Mouse (Mus musculus) lung, embryonic 16.5 days (tissue): ENCODE measurements at regions not wholly inside any gene's neighbourhood (a gene's known extent, or its start where the extent isn't known, plus 50 kb on each side); places are given as distances from the start of the nearest gene placed in this dataset.
"Not testable (repeated sequence)": the region's sequence is repeated elsewhere in the genome, so short reads cannot be mapped to it uniquely, and the experiment has no call there.

ENCODE experiments used
- ATAC-seq: fragments of 200-750 bp; cut with Nextera tagmentation; 2 replicates; pipeline ENCODE4 v1.8.0; 2017; ENCODE audit warnings: low read depth, mild to moderate bottlenecking, moderate library complexity
- H3K27ac ChIP-seq: fragments of 300-500 bp; sonication (generic); 2 replicates; pipeline ENCODE4 v1.5.1; 2014; ENCODE audit warnings: mild to moderate bottlenecking, control low read depth, low read length
- H3K27me3 ChIP-seq: fragments of 300-500 bp; sonication (generic); 2 replicates; pipeline ENCODE4 v1.6.1; 2014; ENCODE audit warnings: low read depth, low read length, mixed read lengths; ENCODE audit not compliant: control insufficient read depth, insufficient read depth
- H3K36me3 ChIP-seq: fragments of 300-500 bp; sonication (generic); 2 replicates; pipeline ENCODE4 v1.6.1; 2014; ENCODE audit warnings: low read length; ENCODE audit not compliant: control insufficient read depth, insufficient read depth
- H3K4me1 ChIP-seq: fragments of 300-500 bp; sonication (generic); replicated peaks from 2 replicates; pipeline ENCODE4 v1.6.1; 2014; ENCODE audit warnings: low read length, mixed read lengths; ENCODE audit not compliant: control insufficient read depth, insufficient read depth
- H3K4me2 ChIP-seq: fragments of 300-500 bp; sonication (generic); 2 replicates; pipeline ENCODE4 v1.6.1; 2014; ENCODE audit warnings: low read depth, low read length, control low read depth
- H3K4me3 ChIP-seq: fragments of 300-500 bp; sonication (generic); 2 replicates; pipeline ENCODE4 v1.5.1; 2014; ENCODE audit warnings: mild to moderate bottlenecking, low read length, control low read depth
- H3K9ac ChIP-seq: fragments of 300-500 bp; sonication (generic); 2 replicates; pipeline ENCODE4 v1.6.1; 2014; ENCODE audit warnings: low read length, control low read depth
- H3K9me3 ChIP-seq: fragments of 300-500 bp; sonication (generic); 2 replicates; pipeline ENCODE4 v1.6.1; 2016; ENCODE audit warnings: low read length; ENCODE audit not compliant: control insufficient read depth
- WGBS: fragments of 180-500 bp; shearing (Covaris S2); extraction: QIAGEN DNeasy Blood & Tissue Kit; methylation state at CpG from one replicate; pipeline ENCODE4 v1.1.7; 2014; 5-methylcytosine and 5-hydroxymethylcytosine counted together

DNA sequence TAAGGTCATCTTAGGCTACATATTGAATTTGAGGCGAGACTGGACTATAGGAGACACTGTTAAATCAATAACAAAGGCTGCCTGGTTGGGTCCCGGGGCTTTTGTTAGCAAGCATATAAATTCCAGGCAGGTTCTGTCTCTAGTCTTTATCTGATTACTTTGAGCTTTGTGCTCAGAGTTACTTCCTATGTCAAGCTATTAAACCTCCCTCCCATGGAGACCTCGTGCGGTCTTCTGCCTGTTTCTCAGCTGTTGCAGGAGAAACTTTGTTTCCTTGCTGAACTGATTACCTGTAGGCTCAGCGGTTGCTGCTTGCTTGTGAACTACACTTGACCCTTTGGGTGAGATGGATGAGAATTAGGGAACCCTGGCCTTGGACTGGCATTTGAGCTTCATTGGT lies 210.5 kb upstream of the Btg1 start:
- Histone ChIP-seq H3K27ac (no peak overlapping the region), H3K4me2 (no peak overlapping the region), H3K9ac (no peak overlapping the region), H3K4me3 (no peak overlapping the region), H3K36me3 (no peaks in the 10 kb centered on the region), H3K9me3 (no peaks in the 10 kb centered on the region), H3K4me1 (no peaks in the 10 kb centered on the region), H3K27me3 (no peaks in the 10 kb centered on the region)
- no peak for ATAC-seq
- 72% methylated on average over 5 of the region's 5 CpGs for WGBS

DNA sequence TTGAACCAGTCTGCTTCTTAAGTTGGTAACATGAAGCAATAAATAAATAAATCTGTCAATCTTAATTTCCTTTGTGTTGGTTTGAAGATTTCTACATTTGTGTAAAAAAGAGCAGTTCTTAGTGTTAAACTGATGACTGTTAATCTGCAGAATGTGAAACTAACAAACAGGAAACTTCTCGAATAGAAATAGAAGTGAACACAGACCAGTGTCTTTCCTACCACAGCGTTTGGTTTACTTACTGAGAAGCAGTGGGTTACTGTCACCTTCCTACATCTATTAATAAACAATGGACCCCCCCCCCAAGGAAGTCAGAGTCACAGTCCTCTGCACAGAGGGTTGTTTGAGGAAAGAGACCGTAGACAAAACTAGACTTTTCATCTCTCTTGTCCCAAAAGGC lies 209.0 kb upstream of the Btg1 start:
- 63% methylated on average over 3 of the region's 3 CpGs for WGBS
- H3K9me3 ChIP-seq = no peaks in the 10 kb centered on the region

DNA sequence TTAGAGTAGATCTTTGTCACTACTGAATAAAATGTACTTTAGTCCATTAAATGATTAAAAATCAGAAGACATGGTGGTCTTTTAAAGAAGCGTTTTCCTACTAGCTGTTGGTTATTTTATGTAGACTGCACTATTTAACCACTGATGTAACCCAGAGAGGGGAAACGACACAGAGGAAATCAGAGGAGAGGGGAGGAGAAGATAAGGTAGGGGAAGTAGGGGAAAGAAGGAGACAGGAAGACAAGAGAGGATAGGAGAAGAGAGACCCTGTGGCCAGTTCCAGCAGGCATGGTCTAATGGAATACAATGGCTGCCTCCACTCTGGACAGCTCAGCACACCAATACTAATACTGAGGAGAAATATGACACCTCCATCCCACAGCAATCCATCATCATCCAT lies 208.6 kb upstream of the Btg1 start:
- 43% methylated on average over 2 of the region's 2 CpGs for WGBS
- ATAC-seq = no peak
- H3K4me3 ChIP-seq = no peak overlapping the region

More for the DNA sequence above, 209.0 kb upstream of the Btg1 start:
- Histone ChIP-seq H3K36me3 (no peaks in the 10 kb centered on the region), H3K4me1 (no peaks in the 10 kb centered on the region), H3K4me2 (no peak overlapping the region), H3K9ac (no peak overlapping the region), H3K27ac (no peak overlapping the region), H3K4me3 (no peak overlapping the region), H3K27me3 (no peaks in the 10 kb centered on the region)
- ATAC-seq = no peak

DNA sequence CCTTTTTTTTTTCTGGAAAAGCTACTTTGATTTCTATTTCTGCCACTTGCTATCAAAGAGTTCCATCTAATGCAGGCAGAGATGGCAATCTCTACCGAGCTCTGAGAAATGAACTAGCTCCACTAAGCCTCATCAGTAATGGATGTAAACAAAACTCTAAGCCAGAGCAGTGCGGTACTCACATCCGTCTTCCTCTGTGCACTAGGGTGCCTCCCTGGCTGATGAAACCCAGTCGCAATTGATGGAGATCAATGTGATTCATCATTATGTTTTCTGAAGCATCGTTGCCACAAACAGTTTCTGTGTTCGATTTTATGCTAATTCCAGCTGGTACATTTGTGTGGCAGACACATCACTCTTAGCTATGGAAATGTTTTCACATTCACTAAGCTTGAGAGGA lies 206.8 kb upstream of the Btg1 start:
- H3K4me1 ChIP-seq = no peaks in the 10 kb centered on the region
- ATAC-seq = no peak
- no peaks in the 10 kb centered on the region for H3K27me3 ChIP-seq
- 74% methylated on average over 6 of the region's 6 CpGs for WGBS
- H3K36me3 ChIP-seq = no peaks in the 10 kb centered on the region
- no peak overlapping the region for H3K4me2 ChIP-seq
- no peak overlapping the region for H3K4me3 ChIP-seq
- no peak overlapping the region for H3K27ac ChIP-seq
- no peak overlapping the region for H3K9ac ChIP-seq
- no peaks in the 10 kb centered on the region for H3K9me3 ChIP-seq

More for the DNA sequence above, 208.6 kb upstream of the Btg1 start:
- Histone ChIP-seq H3K9ac (no peak overlapping the region), H3K4me2 (no peak overlapping the region), H3K36me3 (no peaks in the 10 kb centered on the region), H3K4me1 (no peaks in the 10 kb centered on the region), H3K27ac (no peak overlapping the region), H3K27me3 (no peaks in the 10 kb centered on the region), H3K9me3 (no peaks in the 10 kb centered on the region)

DNA sequence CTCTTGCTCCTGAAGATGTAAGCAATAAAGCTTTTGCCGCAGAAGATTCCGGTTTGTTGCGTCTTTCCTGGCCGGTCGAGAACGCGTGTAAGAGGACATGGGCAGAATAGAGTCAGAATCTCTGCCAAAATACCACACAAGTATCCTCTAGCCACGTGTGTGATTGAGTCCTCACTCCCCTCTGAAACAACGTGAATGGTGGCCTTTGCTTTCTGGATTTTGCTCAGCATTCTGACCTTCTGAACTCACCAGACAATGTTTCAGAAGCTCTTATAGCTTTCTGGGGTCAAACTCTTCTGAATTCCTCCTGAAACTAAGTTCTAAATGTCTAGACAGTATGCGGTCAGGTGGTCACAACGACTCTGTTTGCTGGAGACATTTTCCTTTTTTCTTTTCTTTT lies 202.0 kb upstream of the Btg1 start:
- Histone ChIP-seq H3K27ac (no peak overlapping the region), H3K9ac (no peak overlapping the region), H3K4me1 (no peaks in the 10 kb centered on the region), H3K4me2 (no peak overlapping the region), H3K36me3 (no peaks in the 10 kb centered on the region), H3K9me3 (no peaks in the 10 kb centered on the region), H3K27me3 (no peaks in the 10 kb centered on the region), H3K4me3 (no peak overlapping the region)
- no peak for ATAC-seq
- WGBS = 88% methylated on average over 11 of the region's 11 CpGs

DNA sequence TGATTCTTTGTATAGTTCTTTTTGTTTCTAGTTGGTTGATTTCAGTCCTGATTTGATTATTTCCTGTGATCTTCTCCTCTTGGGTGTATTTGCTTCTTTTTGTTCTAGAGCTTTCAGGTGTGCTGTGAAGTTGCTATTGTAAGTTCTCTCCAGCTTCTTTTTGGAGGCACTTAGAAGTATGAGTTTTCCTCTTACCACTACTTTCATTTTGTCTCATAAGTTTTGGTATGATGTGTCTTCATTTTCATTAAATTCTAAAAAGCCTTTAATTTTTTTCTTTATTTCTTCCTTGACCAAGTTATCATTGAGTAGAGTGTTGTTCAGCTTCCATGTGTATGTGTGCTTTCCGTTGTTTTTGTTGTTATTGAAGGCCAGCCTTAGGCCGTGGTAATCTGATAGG lies 195.3 kb upstream of the Btg1 start:
- H3K4me1 ChIP-seq, H3K4me2 ChIP-seq, H3K36me3 ChIP-seq, H3K27me3 ChIP-seq, H3K4me3 ChIP-seq, H3K27ac ChIP-seq, H3K9ac ChIP-seq, H3K9me3 ChIP-seq, ATAC-seq: not testable (repeated sequence)
- WGBS = 81% methylated on average over 2 of the region's 2 CpGs

DNA sequence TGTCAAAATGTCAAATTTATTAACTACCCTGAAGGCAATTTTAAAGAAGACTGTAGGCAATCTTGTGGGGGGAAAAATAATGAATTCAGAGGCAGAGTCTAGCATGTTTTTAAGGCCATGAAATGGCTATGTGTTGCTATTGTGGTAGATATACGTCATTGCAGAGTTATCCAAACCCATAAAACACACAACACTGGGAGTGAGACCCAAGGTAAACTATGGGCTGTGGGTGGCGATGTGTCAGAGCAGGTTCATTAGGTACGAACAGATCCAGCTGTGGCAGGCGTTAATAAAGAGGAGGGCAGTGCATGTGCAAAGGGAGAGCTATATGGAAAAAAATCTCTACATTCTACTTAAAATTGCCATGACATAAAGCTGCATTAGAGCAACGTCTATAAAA lies 189.4 kb upstream of the Btg1 start:
- H3K27ac ChIP-seq = no peak overlapping the region
- no peak overlapping the region for H3K4me3 ChIP-seq
- no peaks in the 10 kb centered on the region for H3K4me1 ChIP-seq
- H3K36me3 ChIP-seq = no peaks in the 10 kb centered on the region
- H3K9me3 ChIP-seq = no peaks in the 10 kb centered on the region
- no peak for ATAC-seq
- no peaks in the 10 kb centered on the region for H3K27me3 ChIP-seq
- H3K9ac ChIP-seq = no peak overlapping the region
- no peak overlapping the region for H3K4me2 ChIP-seq
- 76% methylated on average over 5 of the region's 5 CpGs for WGBS

DNA sequence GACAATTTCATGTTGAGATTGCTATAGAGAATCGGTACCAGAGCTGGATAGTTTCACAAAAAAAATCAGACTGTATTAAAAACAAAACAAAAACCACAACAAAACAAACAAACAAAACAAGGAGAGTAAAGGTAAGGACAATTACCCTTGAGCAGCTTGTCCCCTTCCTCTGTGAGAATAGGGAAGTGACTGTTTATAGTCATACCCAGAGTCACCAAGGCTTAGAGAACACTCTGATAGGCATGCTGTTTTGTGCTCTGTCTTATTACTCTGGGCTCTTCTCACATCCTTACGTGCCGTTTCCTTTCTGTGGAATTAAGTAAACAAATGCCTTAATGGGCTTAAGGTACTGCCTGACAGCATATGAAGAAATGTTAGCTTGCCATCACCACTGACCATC lies 186.7 kb upstream of the Btg1 start:
- Histone ChIP-seq H3K27me3 (no peaks in the 10 kb centered on the region), H3K4me2 (no peak overlapping the region), H3K9me3 (no peaks in the 10 kb centered on the region), H3K9ac (no peak overlapping the region), H3K36me3 (no peaks in the 10 kb centered on the region), H3K27ac (no peak overlapping the region), H3K4me3 (no peak overlapping the region), H3K4me1 (no peaks in the 10 kb centered on the region)
- WGBS = 44% methylated on average over 3 of the region's 3 CpGs
- no peak for ATAC-seq

DNA sequence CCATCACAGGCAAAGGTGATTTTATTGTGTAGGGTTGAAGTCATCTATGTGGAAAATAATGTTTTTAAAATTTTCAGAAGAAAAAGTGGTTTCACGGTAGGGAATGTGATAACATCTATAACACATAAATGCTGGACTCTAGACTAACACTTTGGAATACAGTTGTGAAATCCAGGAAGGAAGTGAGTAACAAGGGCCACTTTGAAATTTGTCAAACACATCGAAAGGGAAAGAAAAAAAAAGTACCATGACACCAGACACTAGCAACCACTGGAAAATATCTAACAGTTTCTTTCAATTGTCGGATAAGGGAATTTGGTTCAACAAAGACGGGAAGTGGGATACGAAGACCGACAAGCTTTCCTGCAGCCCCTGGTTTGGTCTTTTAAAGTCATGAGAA lies 181.7 kb upstream of the Btg1 start:
- ATAC-seq = no peak
- no peak overlapping the region for H3K4me3 ChIP-seq
- H3K27ac ChIP-seq = peak overlapping the region; percentile 72
- H3K4me2 ChIP-seq = no peak overlapping the region
- no peaks in the 10 kb centered on the region for H3K27me3 ChIP-seq
- 0 out of 2 replicates have a peak, but pooled peaks cover 2% of the 10 kb centered on the region for H3K4me1 ChIP-seq
- H3K9me3 ChIP-seq = no peaks in the 10 kb centered on the region
- no peaks in the 10 kb centered on the region for H3K36me3 ChIP-seq
- 44% methylated on average over 6 of the region's 6 CpGs for WGBS
- H3K9ac ChIP-seq = no peak overlapping the region

DNA sequence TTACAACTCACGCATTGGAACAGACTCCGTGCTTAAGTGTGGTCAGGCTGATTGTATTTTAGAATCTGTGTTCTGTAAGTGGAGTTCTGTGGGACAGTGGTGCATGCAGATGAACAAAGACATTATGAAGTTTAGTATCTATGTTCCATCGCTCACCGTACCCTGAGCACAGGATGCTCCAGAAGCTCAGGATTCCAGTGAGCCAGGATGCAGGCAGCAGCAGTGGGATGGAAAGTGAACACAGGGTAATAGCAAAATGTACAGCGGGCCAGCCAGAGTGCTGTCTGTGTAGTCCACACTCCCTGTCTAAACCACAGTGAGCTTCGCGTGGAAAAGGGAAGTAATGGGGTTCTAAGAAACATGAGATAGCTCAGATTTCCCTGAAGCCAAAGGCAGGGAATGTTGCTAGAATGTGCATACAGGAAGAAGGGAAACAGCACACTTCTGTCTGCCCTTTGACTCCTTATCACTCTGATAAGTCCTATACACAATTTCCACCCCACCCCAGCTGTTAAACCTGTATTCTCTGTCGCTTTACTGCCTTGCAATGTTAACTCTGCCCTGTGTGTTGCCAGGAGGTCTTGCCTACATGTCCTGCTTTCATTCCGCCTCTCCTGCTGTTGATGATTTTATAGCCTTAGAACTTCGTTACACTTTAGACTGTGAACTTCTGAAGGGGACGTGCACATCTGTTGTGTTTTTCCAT lies 178.3 kb upstream of the Btg1 start:
- H3K4me1 ChIP-seq = 0 out of 2 replicates have a peak, but pooled peaks cover 2% of the 10 kb centered on the region
- H3K27ac ChIP-seq = no peak overlapping the region
- ATAC-seq = no peak
- no peaks in the 10 kb centered on the region for H3K27me3 ChIP-seq
- H3K9ac ChIP-seq = no peak overlapping the region
- no peak overlapping the region for H3K4me3 ChIP-seq
- H3K9me3 ChIP-seq = no peaks in the 10 kb centered on the region
- no peak overlapping the region for H3K4me2 ChIP-seq
- WGBS = 88% methylated on average over 11 of the region's 11 CpGs
- no peaks in the 10 kb centered on the region for H3K36me3 ChIP-seq
